Mouse (Mus musculus): ENCODE measurements around the gene Mmadhc. TPM values are rescaled to one million over a fixed set of nuclear protein-coding genes. Genes with fewer than 3 reads are reported as not detected.

Gene Mmadhc
- polyA plus RNA-seq, 1 experiment from 2014 or later = 157 TPM

DNA sequence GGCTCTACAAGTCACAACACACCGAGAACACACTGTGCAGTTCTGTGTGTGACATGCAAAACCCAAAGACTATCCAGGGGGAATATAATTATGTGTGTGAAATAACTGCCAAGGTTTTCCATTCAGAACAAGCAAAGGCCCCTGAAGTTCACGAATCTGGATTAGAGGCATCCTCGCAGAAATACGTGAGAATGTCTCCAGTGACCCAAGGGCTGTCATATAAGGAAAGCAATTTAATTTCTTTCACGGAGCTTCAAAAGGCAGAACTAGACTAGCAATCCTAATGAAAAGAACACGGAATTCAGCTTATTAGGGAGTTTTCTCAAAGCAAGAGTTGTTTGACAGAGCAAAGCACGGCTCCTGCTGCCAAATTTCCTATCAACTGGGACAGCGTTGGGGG lies 63.1 kb downstream of the Mmadhc start:
- Histone ChIP-seq H3K9me3 (ENCODE audit: control insufficient read depth, low read depth, low read length) (no peaks in the 10 kb centered on the region; the same call in 1 of the 2 replicates), H3K9ac (replicated peaks; ENCODE audit: low read depth, low read length) (no peak overlapping the region), H3K4me3 (ENCODE audit: low read depth, low read length) (no peak overlapping the region), H3K4me2 (replicated peaks; ENCODE audit: low read depth, low read length) (no peak overlapping the region), H3K4me1 (ENCODE audit: control insufficient read depth, insufficient read depth, low read length) (no peaks in the 10 kb centered on the region), H3K27ac (ENCODE audit: low read length) (no peak overlapping the region), H3K36me3 (ENCODE audit: control insufficient read depth, insufficient read depth, low read length) (no peaks in the 10 kb centered on the region), H3K27me3 (ENCODE audit: control insufficient read depth, insufficient read depth, low read length) (no peaks in the 10 kb centered on the region)
- 64% methylated on average over 8 of the region's 8 CpGs for WGBS
- ATAC-seq (ENCODE audit: insufficient number of reproducible peaks, insufficient read depth, low FRiP score, low read depth) = no peak

Other genes with a start within 250 kb of the Mmadhc start
- gene Lypd6, start 230.4 kb downstream of the Mmadhc start, polyA plus RNA-seq (2014; fragmentation: Nextera tagmentation; extraction: Ambion mirVana) = 28.6 and 31.2 TPM in 2 replicates